Mouse (Mus musculus): Measurements from ENCODE around the gene Il1r1.

Il1r1 gene

GRCm38 (mm10) chr1:40314016-40314415 lies 89.1 kb downstream of the Il1r1 start:
- in situ Hi-C loops (cut with MboI, MseI): no loop called here

- in situ Hi-C loops (cut with MboI, MseI): no loop called here
These were observed 92.8 kb downstream of the Il1r1 start for GRCm38 (mm10) chr1:40317657-40318056.

GRCm38 (mm10) chr1:40321824-40322223 lies 96.9 kb downstream of the Il1r1 start:
- in situ Hi-C loops (cut with MboI, MseI): no loop called here

- in situ Hi-C loops (cut with MboI, MseI): no loop called here
These were observed 97.7 kb downstream of the Il1r1 start for GRCm38 (mm10) chr1:40322543-40322942.

GRCm38 (mm10) chr1:40324457-40324856 lies 99.6 kb downstream of the Il1r1 start, which contains the start of gene Il1rl2:
Gene Il1rl2, plus strand, starts transcription at chr1:40324610.
- in situ Hi-C loops (cut with MboI, MseI): no loop called here

GRCm38 (mm10) chr1:40324955-40325702 lies 100.2 kb downstream of the Il1r1 start:
- in situ Hi-C loops (cut with MboI, MseI): no loop called here

GRCm38 (mm10) chr1:40325711-40326327 lies 100.9 kb downstream of the Il1r1 start:
- in situ Hi-C loops (cut with MboI, MseI): no loop called here

GRCm38 (mm10) chr1:40327604-40328003 lies 102.7 kb downstream of the Il1r1 start:
- in situ Hi-C loops (cut with MboI, MseI): no loop called here

GRCm38 (mm10) chr1:40329526-40329925 lies 104.6 kb downstream of the Il1r1 start:
- in situ Hi-C loops (cut with MboI, MseI): no loop called here

- in situ Hi-C loops (cut with MboI, MseI): no loop called here
These were observed 105.3 kb downstream of the Il1r1 start for GRCm38 (mm10) chr1:40330181-40330580.

GRCm38 (mm10) chr1:40339346-40339745 lies 114.5 kb downstream of the Il1r1 start:
- in situ Hi-C loops (cut with MboI, MseI): no loop called here

GRCm38 (mm10) chr1:40340102-40340501 lies 115.2 kb downstream of the Il1r1 start:
- in situ Hi-C loops (cut with MboI, MseI): no loop called here

GRCm38 (mm10) chr1:40352158-40352903 lies 127.5 kb downstream of the Il1r1 start:
- in situ Hi-C loops (cut with MboI, MseI): loop anchor here (25.0 kb wide), 1 partner anchor 215 kb away; no protein-coding TSS in a partner anchor

- in situ Hi-C loops (cut with MboI, MseI): loop anchor here (25.0 kb wide), 1 partner anchor 216 kb away; no protein-coding TSS in a partner anchor
These were observed 128.0 kb downstream of the Il1r1 start for GRCm38 (mm10) chr1:40352904-40353286.

GRCm38 (mm10) chr1:40354665-40355064 lies 129.8 kb downstream of the Il1r1 start:
- in situ Hi-C loops (cut with MboI, MseI): loop anchor here (5.0 to 25.0 kb wide), 2 partner anchors 217 to 332 kb away; no protein-coding TSS in a partner anchor

GRCm38 (mm10) chr1:40355431-40355843 lies 130.6 kb downstream of the Il1r1 start:
- in situ Hi-C loops (cut with MboI, MseI): loop anchor here (5.0 to 25.0 kb wide), 2 partner anchors 218 to 333 kb away; no protein-coding TSS in a partner anchor

GRCm38 (mm10) chr1:40355904-40356521 lies 131.1 kb downstream of the Il1r1 start:
- in situ Hi-C loops (cut with MboI, MseI): loop anchor here (5.0 to 25.0 kb wide), 2 partner anchors 219 to 334 kb away; no protein-coding TSS in a partner anchor

GRCm38 (mm10) chr1:40357921-40358320 lies 133.0 kb downstream of the Il1r1 start:
- in situ Hi-C loops (cut with MboI, MseI): loop anchor here (5.0 to 25.0 kb wide), 2 partner anchors 221 to 336 kb away; no protein-coding TSS in a partner anchor

- in situ Hi-C loops (cut with MboI, MseI): loop anchor here (5.0 to 25.0 kb wide), 2 partner anchors 221 to 336 kb away; no protein-coding TSS in a partner anchor
These were observed 133.5 kb downstream of the Il1r1 start for GRCm38 (mm10) chr1:40358351-40358750.

GRCm38 (mm10) chr1:40358771-40359181 lies 133.9 kb downstream of the Il1r1 start:
- in situ Hi-C loops (cut with MboI, MseI): loop anchor here (5.0 to 25.0 kb wide), 2 partner anchors 221 to 336 kb away; no protein-coding TSS in a partner anchor

GRCm38 (mm10) chr1:40359731-40360130 lies 134.9 kb downstream of the Il1r1 start:
- in situ Hi-C loops (cut with MboI, MseI): loop anchor here (5.0 to 25.0 kb wide), 2 partner anchors 222 to 337 kb away; no protein-coding TSS in a partner anchor

All from regulatory T cell (primary cell).